Mouse (Mus musculus) kidney, postnatal 0 days (tissue): ENCODE results near the gene Atoh8. TPM values are rescaled to one million over a fixed set of nuclear protein-coding genes. Genes with fewer than 3 reads are reported as not detected.

Source experiments
- ATAC-seq: fragments of 200-750 bp; cut with Nextera tagmentation; replicated peaks from 2 replicates; pipeline ENCODE4 v1.8.0; 2017; ENCODE audit warnings: low read depth, moderate number of reproducible peaks, moderate TSS enrichment, moderate library complexity; ENCODE audit not compliant: low FRiP score
- DNase-seq: peaks from one replicate; pipeline ENCODE4 v3.0.0-alpha.2; 2016; ENCODE audit warnings: low spot score
- H3K27ac ChIP-seq: fragments of 300-500 bp; sonication (generic); 2 replicates; pipeline ENCODE4 v1.5.1; 2014; ENCODE audit warnings: mild to moderate bottlenecking
- H3K27me3 ChIP-seq: fragments of 300-500 bp; sonication (generic); 2 replicates; pipeline ENCODE4 v1.6.1; 2014; ENCODE audit warnings: low read length, mixed read lengths; ENCODE audit not compliant: insufficient read depth
- H3K36me3 ChIP-seq: fragments of 300-500 bp; sonication (generic); 2 replicates; pipeline ENCODE4 v1.6.1; 2014; ENCODE audit warnings: low read length, mixed read lengths; ENCODE audit not compliant: insufficient read depth
- H3K4me1 ChIP-seq: fragments of 300-500 bp; sonication (generic); replicated peaks from 2 replicates; pipeline ENCODE4 v1.6.1; 2014; ENCODE audit warnings: antibody characterized with exemption, low read length, mixed read lengths; ENCODE audit not compliant: insufficient read depth
- H3K4me2 ChIP-seq: fragments of 300-500 bp; sonication (generic); 2 replicates; pipeline ENCODE4 v1.6.1; 2014; ENCODE audit warnings: mild to moderate bottlenecking, low read length, moderate library complexity, mixed read lengths
- H3K4me3 ChIP-seq: fragments of 300-500 bp; sonication (generic); replicated peaks from 2 replicates; pipeline ENCODE4 v1.5.1; 2014; ENCODE audit warnings: low read depth, low read length
- H3K9ac ChIP-seq: fragments of 300-500 bp; sonication (generic); 2 replicates; pipeline ENCODE4 v1.6.1; 2014; ENCODE audit warnings: low read depth, low read length
- H3K9me3 ChIP-seq: fragments of 300-500 bp; sonication (generic); replicated peaks from 2 replicates; pipeline ENCODE4 v1.6.1; 2016; ENCODE audit warnings: low read length, inconsistent platforms, mixed read lengths
- CTCF ChIP-seq: IDR thresholded peaks from 2 replicates; pipeline ENCODE4 v1.5.1; 2016; ENCODE audit warnings: antibody characterized with exemption, low read depth, mild to moderate bottlenecking, moderate library complexity
- WGBS: fragments of 180-500 bp; shearing (Covaris S2); extraction: QIAGEN DNeasy Blood & Tissue Kit; methylation state at CpG from one replicate; pipeline ENCODE4 v1.1.7; 2014; 5-methylcytosine and 5-hydroxymethylcytosine counted together
- polyA plus RNA-seq: library from polyadenylated mRNA; unstranded; fragments of >200 nt; fragmentation: Nextera tagmentation; extraction: Ambion mirVana; gene quantifications from 2 replicates; pipeline ENCODE4 v1.2.1, GENCODE M21; 2015

Atoh8 gene
- polyA plus RNA-seq, 1 experiment from 2014 or later: 20.8 TPM

- Histone ChIP-seq H3K4me2 (no peak overlapping the region), H3K27ac (no peak overlapping the region), H3K27me3 (no peaks in the 10 kb centered on the region), H3K9me3 (no peaks in the 10 kb centered on the region), H3K4me1 (peaks cover 13% of the 10 kb centered on the region), H3K4me3 (no peak overlapping the region), H3K36me3 (no peaks in the 10 kb centered on the region), H3K9ac (no peak overlapping the region)
- DNase-seq (peak; percentile 81), ATAC-seq (peak; percentile 27)
- peak; percentile 99 for TF ChIP-seq CTCF
- 4% methylated on average over 6 of the region's 6 CpGs for WGBS
These were observed 49.4 kb downstream of the Atoh8 start for GRCm38 (mm10) chr6:72185893-72186490.

GRCm38 (mm10) chr6:72184576-72184975, 50.8 kb downstream of the Atoh8 start:
- no peak for ATAC-seq
- no peak overlapping the region for H3K4me2 ChIP-seq
- no peaks in the 10 kb centered on the region for H3K27me3 ChIP-seq
- no peak overlapping the region for H3K9ac ChIP-seq
- no peak for TF ChIP-seq CTCF
- H3K27ac ChIP-seq: no peak overlapping the region
- no peak overlapping the region for H3K4me3 ChIP-seq
- no peaks in the 10 kb centered on the region for H3K9me3 ChIP-seq
- no peak for DNase-seq
- H3K36me3 ChIP-seq: no peaks in the 10 kb centered on the region
- WGBS: 85% methylated on average over 5 of the region's 5 CpGs
- peaks cover 9% of the 10 kb centered on the region for H3K4me1 ChIP-seq

- ATAC-seq (no peak), DNase-seq (no peak)
- H3K9me3 ChIP-seq: no peaks in the 10 kb centered on the region
- no peaks in the 10 kb centered on the region for H3K4me1 ChIP-seq
- H3K27me3 ChIP-seq: no peaks in the 10 kb centered on the region
- TF ChIP-seq CTCF: no peak
- no peak overlapping the region for H3K4me3 ChIP-seq
- H3K9ac ChIP-seq: no peak overlapping the region
- no peaks in the 10 kb centered on the region for H3K36me3 ChIP-seq
- H3K27ac ChIP-seq: no peak overlapping the region
- 81% methylated on average over 12 of the region's 12 CpGs for WGBS
- no peak overlapping the region for H3K4me2 ChIP-seq
These were observed 55.5 kb downstream of the Atoh8 start for GRCm38 (mm10) chr6:72179562-72180502.

GRCm38 (mm10) chr6:72179006-72179405, 56.4 kb downstream of the Atoh8 start:
- no peak for DNase-seq
- TF ChIP-seq CTCF: no peak
- Histone ChIP-seq H3K4me1 (no peaks in the 10 kb centered on the region), H3K27ac (no peak overlapping the region), H3K9me3 (no peaks in the 10 kb centered on the region), H3K36me3 (no peaks in the 10 kb centered on the region), H3K4me3 (no peak overlapping the region), H3K4me2 (no peak overlapping the region), H3K27me3 (no peaks in the 10 kb centered on the region), H3K9ac (no peak overlapping the region)
- WGBS: 82% methylated on average over 3 of the region's 3 CpGs
- ATAC-seq: no peak

- no peaks in the 10 kb centered on the region for H3K27me3 ChIP-seq
- no peak overlapping the region for H3K4me3 ChIP-seq
- no peaks in the 10 kb centered on the region for H3K36me3 ChIP-seq
- no peak for TF ChIP-seq CTCF
- no peak overlapping the region for H3K4me2 ChIP-seq
- WGBS: 63% methylated on average over 3 of the region's 3 CpGs
- no peak overlapping the region for H3K9ac ChIP-seq
- DNase-seq (no peak), ATAC-seq (no peak)
- H3K27ac ChIP-seq: no peak overlapping the region
- no peaks in the 10 kb centered on the region for H3K9me3 ChIP-seq
- H3K4me1 ChIP-seq: no peaks in the 10 kb centered on the region
These were observed 58.0 kb downstream of the Atoh8 start for GRCm38 (mm10) chr6:72177417-72177816.

- Histone ChIP-seq H3K4me1 (no peaks in the 10 kb centered on the region), H3K9ac (no peak overlapping the region), H3K4me2 (no peak overlapping the region), H3K36me3 (no peaks in the 10 kb centered on the region), H3K27me3 (no peaks in the 10 kb centered on the region), H3K27ac (no peak overlapping the region), H3K4me3 (no peak overlapping the region), H3K9me3 (no peaks in the 10 kb centered on the region)
- ATAC-seq: no peak
- DNase-seq: no peak
- TF ChIP-seq CTCF: no peak
- 37% methylated on average over 5 of the region's 5 CpGs for WGBS
These were observed 59.4 kb downstream of the Atoh8 start for GRCm38 (mm10) chr6:72176004-72176403.
